Comparison of ENCODE assay signal across 8 mouse cellular contexts in genomic region chr1:36557457-36558011, GRCm38 (mm10). TPM values are rescaled to one million over a fixed set of nuclear protein-coding genes. Genes with fewer than 3 reads are reported as not detected.
DNase-seq lines count a peak whose midpoint lies in the region; ATAC-seq and TF ChIP-seq lines count a peak whose summit lies in the region.
"Had no signal": no experiment of that assay in that cellular context is flagged by ENCODE, and none has a peak within 500 bp of the region (broad histone marks: within the 10 kb centered on the region; RNA-seq: fewer than 3 reads in every experiment).

No protein-coding gene starts in this region.

- ATAC-seq in common myeloid progenitor, adult 5-6 weeks (replicated peaks; ENCODE audit: low read depth, poor library complexity, severe bottlenecking), result peak; percentile 9
- peak; percentile 80 for ATAC-seq in hindbrain, postnatal 0 days
- peak; percentile 12 for ATAC-seq in megakaryocyte progenitor cell, adult 5-6 weeks (replicated peaks; ENCODE audit: poor library complexity)

- intact Hi-C loops in left cerebral cortex, postnatal 4 days (cut with DNase I), result loop anchor here (5.0 to 10.0 kb wide), 2 partner anchors 77 to 125 kb away; partner anchors contain the start of gene Fam178b

- H3K4me1 ChIP-seq in hindbrain, postnatal 0 days (ENCODE audit: insufficient read depth, low read length), result peaks cover 23% of the 10 kb centered on the region

- under 1% methylated on average over 43 of the region's 48 CpGs for WGBS in hindbrain, postnatal 0 days

- peak overlapping the region; percentile 84 for H3K4me3 ChIP-seq in hindbrain, postnatal 0 days (ENCODE audit: low read length)

- peaks cover 7% of the 10 kb centered on the region; the same call in 1 of the 2 replicates for H3K36me3 ChIP-seq in hindbrain, postnatal 0 days (ENCODE audit: insufficient read depth, low read length)

- no peak for TF ChIP-seq CTCF in hindbrain, postnatal 0 days (IDR thresholded peaks at IDR 0.05; ENCODE audit: low read depth)

- H3K9me3 ChIP-seq in hindbrain, postnatal 0 days (ENCODE audit: low read length), result no peaks in the 10 kb centered on the region

- H3K9ac ChIP-seq in hindbrain, postnatal 0 days (replicated peaks; ENCODE audit: low read length), result peak overlapping the region; percentile 98

- DNase-seq in adrenal gland, adult (ENCODE audit: inconsistent age in 2 of 2, low spot score in 1 of 2), result peak; percentile 89 to 94
- peak; percentile 88 for DNase-seq in gastrocnemius, postnatal 25 days
- peak; percentile 86 for DNase-seq in hindbrain, postnatal 0 days (ENCODE audit: low spot score)
- DNase-seq in left cerebral cortex, postnatal 4 days, result peak; percentile 92
- DNase-seq in right cerebral cortex, postnatal 14 days, result peak; percentile 74

- no peaks in the 10 kb centered on the region for H3K27me3 ChIP-seq in hindbrain, postnatal 0 days (ENCODE audit: insufficient read depth, low read length)

- H3K27ac ChIP-seq in hindbrain, postnatal 0 days, result peak overlapping the region; percentile 98

- peak overlapping the region; percentile 73 for H3K4me2 ChIP-seq in hindbrain, postnatal 0 days (ENCODE audit: low read depth, low read length)

RNA-seq across cellular contexts. Expression of gene Sema4c, which starts 0.6 kb away (rescaled TPM):
- total RNA-seq in common myeloid progenitor, adult 5-6 weeks (2017), result 2.4 and 2.6 TPM in 2 replicates
- total RNA-seq in gastrocnemius, postnatal 25 days (2021), result 1 to 10 TPM; 5.1 to 6.0 TPM
- total RNA-seq in hindbrain, postnatal 0 days (2014; rRNA removed), result 32.3 and 40.5 TPM in 2 replicates
- 14.4 and 14.7 TPM in 2 replicates for polyA plus RNA-seq in hindbrain, postnatal 0 days (2015; fragmentation: Nextera tagmentation; extraction: Ambion mirVana)
- total RNA-seq in left cerebral cortex, postnatal 4 days (2021), result 10 to 100 TPM; 60.5 to 65.4 TPM
- total RNA-seq in megakaryocyte progenitor cell, adult 5-6 weeks (2015), result 0.42 and 0.66 TPM in 2 replicates
- total RNA-seq in megakaryocyte progenitor cell, adult 5-6 weeks (2017), result 0.64 and 1.00 TPM in 2 replicates

RNA-seq across cellular contexts. Expression of gene Ankrd39, which starts 10.3 kb away (rescaled TPM):
- 1.1 and 9.0 TPM in 2 replicates for total RNA-seq in common myeloid progenitor, adult 5-6 weeks (2017)
- total RNA-seq in gastrocnemius, postnatal 25 days (2021), result 1 to 10 TPM; 7.7 to 8.2 TPM
- 38.1 and 55.1 TPM in 2 replicates for total RNA-seq in hindbrain, postnatal 0 days (2014; rRNA removed)
- polyA plus RNA-seq in hindbrain, postnatal 0 days (2015; fragmentation: Nextera tagmentation; extraction: Ambion mirVana), result 30.8 and 32.5 TPM in 2 replicates
- 10 to 100 TPM; 13.4 to 15.1 TPM for total RNA-seq in left cerebral cortex, postnatal 4 days (2021)
- total RNA-seq in megakaryocyte progenitor cell, adult 5-6 weeks (2015), result 4.6 and 4.9 TPM in 2 replicates
- total RNA-seq in megakaryocyte progenitor cell, adult 5-6 weeks (2017), result 5.4 and 7.3 TPM in 2 replicates

RNA-seq across cellular contexts. Expression of gene Gm42417, which starts 18.3 kb away (rescaled TPM):
- total RNA-seq in common myeloid progenitor, adult 5-6 weeks (2017), result not detected in 2 replicates
- 1,000 to 10,000 TPM in 1 of 2 experiments, 100 to 1,000 TPM in 1; 766 to 1,527 TPM for total RNA-seq in gastrocnemius, postnatal 25 days (2021)
- total RNA-seq in hindbrain, postnatal 0 days (2014; rRNA removed), result not detected in 2 replicates
- not detected in 2 replicates for polyA plus RNA-seq in hindbrain, postnatal 0 days (2015; fragmentation: Nextera tagmentation; extraction: Ambion mirVana)
- total RNA-seq in left cerebral cortex, postnatal 4 days (2021), result not detected
- total RNA-seq in megakaryocyte progenitor cell, adult 5-6 weeks (2015), result 0.62 and 0.83 TPM in 2 replicates
- total RNA-seq in megakaryocyte progenitor cell, adult 5-6 weeks (2017), result 3.1 TPM in 1 of 2 replicates, not detected in the other
- polyA plus RNA-seq: frontal cortex, adult 2 months had no signal

RNA-seq across cellular contexts. Expression of gene Ankrd23, which starts 20.9 kb away (rescaled TPM):
- total RNA-seq in common myeloid progenitor, adult 5-6 weeks (2017), result 4.9 and 9.1 TPM in 2 replicates
- total RNA-seq in gastrocnemius, postnatal 25 days (2021), result 1,000 to 10,000 TPM; 1,576 to 3,128 TPM
- 8.1 and 11.5 TPM in 2 replicates for total RNA-seq in hindbrain, postnatal 0 days (2014; rRNA removed)
- polyA plus RNA-seq in hindbrain, postnatal 0 days (2015; fragmentation: Nextera tagmentation; extraction: Ambion mirVana), result 11.2 and 12.7 TPM in 2 replicates
- total RNA-seq in left cerebral cortex, postnatal 4 days (2021), result 1 to 10 TPM; 8.3 to 8.6 TPM
- 1.3 and 2.5 TPM in 2 replicates for total RNA-seq in megakaryocyte progenitor cell, adult 5-6 weeks (2015)
- total RNA-seq in megakaryocyte progenitor cell, adult 5-6 weeks (2017), result 4.8 and 7.4 TPM in 2 replicates

RNA-seq across cellular contexts. Expression of gene Cnnm3, which starts 45.9 kb away (rescaled TPM):
- total RNA-seq in common myeloid progenitor, adult 5-6 weeks (2017), result 5.5 and 15.5 TPM in 2 replicates
- 1 to 10 TPM; 7.4 to 9.7 TPM for total RNA-seq in gastrocnemius, postnatal 25 days (2021)
- 28.4 and 35.9 TPM in 2 replicates for total RNA-seq in hindbrain, postnatal 0 days (2014; rRNA removed)
- polyA plus RNA-seq in hindbrain, postnatal 0 days (2015; fragmentation: Nextera tagmentation; extraction: Ambion mirVana), result 5.2 and 5.4 TPM in 2 replicates
- total RNA-seq in left cerebral cortex, postnatal 4 days (2021), result 10 to 100 TPM; 39.3 to 40.0 TPM
- 13.0 and 15.2 TPM in 2 replicates for total RNA-seq in megakaryocyte progenitor cell, adult 5-6 weeks (2015)
- 8.0 and 13.0 TPM in 2 replicates for total RNA-seq in megakaryocyte progenitor cell, adult 5-6 weeks (2017)

Comparison
In these comparisons a context has a peak if more than half of its experiments do, and no peak if none do; other contexts are left out.
1. Peak in every context shown above with its lines: DNase-seq, ATAC-seq, H3K4me3 ChIP-seq and H3K27ac ChIP-seq.
2. ATAC-seq: peak in every context shown above with its lines; median percentile 80 in hindbrain, postnatal 0 days; 12 in megakaryocyte progenitor cell, adult 5-6 weeks; 9 in common myeloid progenitor, adult 5-6 weeks.
3. RNA of gene Gm42417, which starts 18.3 kb away (total RNA-seq): 766 to 1,527 TPM in gastrocnemius, postnatal 25 days; 0.62 to 3.1 TPM in megakaryocyte progenitor cell, adult 5-6 weeks, not detected in common myeloid progenitor, adult 5-6 weeks, not detected in hindbrain, postnatal 0 days and not detected in left cerebral cortex, postnatal 4 days; every median in the first group is over 100 times any median in the second.